Mouse (Mus musculus) gastrocnemius, postnatal 4 days (tissue): Measurements from ENCODE around the gene Prkce. TPM values are rescaled to one million over a fixed set of nuclear protein-coding genes. Genes with fewer than 3 reads are reported as not detected.

Source experiments
- DNase-seq, 2 experiments: peaks; one replicate each; pipeline ENCODE4 v3.0.0; 2021 to 2022; ENCODE audit warnings: low spot score in 2 of 2, mixed read lengths in 2 of 2
- total RNA-seq, 2 experiments: library from RNA; stranded (reverse); gene quantifications; 2 replicates each; pipeline ENCODE4 v1.2.3; 2021

The Prkce gene
- total RNA-seq, 2 experiments from 2014 or later, result 12.3 to 13.0 TPM

GRCm38 (mm10) chr17:86286747-86287271, 119.2 kb downstream of the Prkce start:
- no peak for DNase-seq

GRCm38 (mm10) chr17:86292711-86293110, 125.1 kb downstream of the Prkce start:
- no peak for DNase-seq

- peak in 1 of 2 experiments; percentile 60 for DNase-seq
Measured at GRCm38 (mm10) chr17:86293247-86293744, 125.7 kb downstream of the Prkce start.

- no peak for DNase-seq
Measured at GRCm38 (mm10) chr17:86299576-86299975, 132.0 kb downstream of the Prkce start.

GRCm38 (mm10) chr17:86300774-86301595, 133.4 kb downstream of the Prkce start:
- no peak for DNase-seq

GRCm38 (mm10) chr17:86302266-86302665, 134.7 kb downstream of the Prkce start:
- peak; percentile 44 to 80 for DNase-seq

- DNase-seq, result no peak
Measured at GRCm38 (mm10) chr17:86302861-86303331, 135.3 kb downstream of the Prkce start.

GRCm38 (mm10) chr17:86303401-86304243, 136.0 kb downstream of the Prkce start:
- no peak for DNase-seq

GRCm38 (mm10) chr17:86304923-86305630, 137.5 kb downstream of the Prkce start:
- no peak for DNase-seq

GRCm38 (mm10) chr17:86306161-86306560, 138.6 kb downstream of the Prkce start:
- DNase-seq, result no peak

- DNase-seq, result peak in 1 of 2 experiments; percentile 66
Measured at GRCm38 (mm10) chr17:86313413-86314139, 146.0 kb downstream of the Prkce start.

- DNase-seq, result no peak
Measured at GRCm38 (mm10) chr17:86315874-86316273, 148.3 kb downstream of the Prkce start.

GRCm38 (mm10) chr17:86316771-86317170, 149.2 kb downstream of the Prkce start:
- DNase-seq, result no peak

- no peak for DNase-seq
Measured at GRCm38 (mm10) chr17:86317197-86317596, 149.6 kb downstream of the Prkce start.

- DNase-seq, result no peak
Measured at GRCm38 (mm10) chr17:86319967-86320602, 152.5 kb downstream of the Prkce start.

GRCm38 (mm10) chr17:86322840-86323239, 155.3 kb downstream of the Prkce start:
- DNase-seq, result no peak

- DNase-seq, result no peak
Measured at GRCm38 (mm10) chr17:86323310-86323709, 155.7 kb downstream of the Prkce start.

- DNase-seq, result no peak
Measured at GRCm38 (mm10) chr17:86323909-86324686, 156.5 kb downstream of the Prkce start.

GRCm38 (mm10) chr17:86324756-86325155, 157.2 kb downstream of the Prkce start:
- no peak for DNase-seq
